Mouse (Mus musculus): ENCODE measurements around the gene Tom1l2. TPM values are rescaled to one million over a fixed set of nuclear protein-coding genes. Genes with fewer than 3 reads are reported as not detected.

Tom1l2 gene
- polyA plus RNA-seq, 1 experiment from 2014 or later, result 6.8 TPM

DNA sequence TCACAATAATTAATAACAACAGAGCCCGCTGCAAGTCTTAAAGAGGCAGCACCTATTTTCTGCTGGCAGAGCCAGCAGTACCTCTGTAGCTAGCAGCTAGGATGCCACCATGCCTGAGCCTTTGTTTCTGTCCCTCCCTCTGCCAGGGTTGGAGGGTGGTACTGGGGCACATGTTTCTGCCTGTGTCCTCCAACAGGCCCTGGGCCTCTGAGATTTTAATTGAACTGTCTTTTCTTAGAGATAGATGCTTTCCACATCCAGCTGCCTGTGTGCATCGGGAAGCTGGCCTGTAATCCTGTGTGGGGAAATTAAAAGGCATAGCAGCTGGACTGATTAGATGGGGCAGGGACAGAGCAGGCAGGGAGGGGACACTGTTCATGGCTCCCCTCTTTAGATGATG is 170.0 kb downstream of the Tom1l2 start:
- Histone ChIP-seq H3K4me3 (ENCODE audit: low read depth, low read length) (no peak overlapping the region), H3K36me3 (ENCODE audit: control insufficient read depth, insufficient read depth) (no peaks in the 10 kb centered on the region), H3K27ac (ENCODE audit: low read length) (no peak overlapping the region), H3K9ac (ENCODE audit: low read depth, low read length) (no peak overlapping the region), H3K4me2 (ENCODE audit: low read depth, low read length) (no peak overlapping the region), H3K27me3 (ENCODE audit: control insufficient read depth, insufficient read depth, low read depth, low read length) (no peaks in the 10 kb centered on the region), H3K4me1 (ENCODE audit: control insufficient read depth, low read depth, low read length) (peaks cover 39% of the 10 kb centered on the region), H3K9me3 (replicated peaks; ENCODE audit: control insufficient read depth, low read length) (no peaks in the 10 kb centered on the region)
- 49% methylated on average over 2 of the region's 2 CpGs for WGBS (ENCODE audit: insufficient replicate concordance)
- no peak for ATAC-seq (ENCODE audit: low read depth)

DNA sequence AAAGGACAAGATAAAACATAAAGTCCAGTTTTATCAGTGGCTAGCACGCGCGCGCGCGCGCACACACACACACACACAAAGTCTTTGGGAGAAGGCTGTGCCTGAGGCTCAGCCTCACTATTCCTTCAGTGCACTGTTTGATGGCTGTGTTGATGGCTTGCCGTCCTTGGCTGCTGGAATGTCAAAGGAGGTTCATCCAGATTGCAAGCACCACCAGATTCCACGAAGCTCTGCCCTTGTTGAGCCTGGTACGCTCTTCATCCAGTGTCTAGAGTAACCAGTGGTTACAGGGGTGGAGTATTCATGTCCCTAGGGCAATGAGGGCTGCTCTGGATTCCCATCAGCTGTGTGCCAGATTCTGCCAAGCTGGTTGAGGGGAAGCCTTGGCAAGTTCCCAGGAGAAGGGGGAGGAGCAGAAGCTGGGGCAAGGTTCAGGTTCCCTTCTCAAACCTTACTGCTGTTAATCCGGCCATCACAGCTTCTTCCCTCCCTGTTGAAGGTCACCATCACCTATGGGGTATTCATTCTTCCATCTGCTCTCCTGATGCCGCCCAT is 170.5 kb downstream of the Tom1l2 start:
- 76% methylated on average over 12 of the region's 12 CpGs for WGBS (ENCODE audit: insufficient replicate concordance)
- H3K27me3 ChIP-seq (ENCODE audit: control insufficient read depth, insufficient read depth, low read depth, low read length), result peaks cover 5% of the 10 kb centered on the region

DNA sequence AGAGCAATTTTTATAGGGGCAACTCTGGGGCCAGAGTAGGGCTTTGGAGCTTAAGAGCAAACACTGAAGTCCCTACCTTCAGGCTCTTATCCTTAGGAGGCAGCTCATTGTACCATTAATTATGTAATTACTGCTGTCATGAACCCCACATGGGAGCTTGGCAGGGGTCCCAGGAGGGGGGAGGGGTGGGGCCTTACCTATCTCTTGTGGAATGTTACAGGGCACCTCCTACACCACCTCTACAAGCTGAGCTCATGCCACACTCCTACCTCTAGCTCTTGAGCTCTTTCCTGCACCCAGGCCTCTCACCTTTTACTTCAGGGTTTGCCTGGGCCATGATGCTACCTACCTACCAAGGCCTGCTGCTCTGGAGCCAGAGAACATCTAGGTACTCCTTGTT is 174.2 kb downstream of the Tom1l2 start:
- Histone ChIP-seq H3K4me1 (ENCODE audit: control insufficient read depth, low read depth, low read length) (peaks cover 47% of the 10 kb centered on the region), H3K9ac (ENCODE audit: low read depth, low read length) (no peak overlapping the region), H3K4me3 (ENCODE audit: low read depth, low read length) (no peak overlapping the region), H3K4me2 (ENCODE audit: low read depth, low read length) (no peak overlapping the region), H3K27ac (ENCODE audit: low read length) (no peak overlapping the region), H3K36me3 (ENCODE audit: control insufficient read depth, insufficient read depth) (no peaks in the 10 kb centered on the region), H3K9me3 (replicated peaks; ENCODE audit: control insufficient read depth, low read length) (no peaks in the 10 kb centered on the region), H3K27me3 (ENCODE audit: control insufficient read depth, insufficient read depth, low read depth, low read length) (peaks cover 13% of the 10 kb centered on the region)
- ATAC-seq (ENCODE audit: low read depth), result no peak

More for the DNA sequence above, 170.5 kb downstream of the Tom1l2 start:
- ATAC-seq (ENCODE audit: low read depth), result no peak
- H3K4me3 ChIP-seq (ENCODE audit: low read depth, low read length), result no peak overlapping the region
- H3K36me3 ChIP-seq (ENCODE audit: control insufficient read depth, insufficient read depth), result no peaks in the 10 kb centered on the region
- no peak overlapping the region for H3K27ac ChIP-seq (ENCODE audit: low read length)
- H3K4me1 ChIP-seq (ENCODE audit: control insufficient read depth, low read depth, low read length), result peaks cover 43% of the 10 kb centered on the region
- no peaks in the 10 kb centered on the region for H3K9me3 ChIP-seq (replicated peaks; ENCODE audit: control insufficient read depth, low read length)
- no peak overlapping the region for H3K9ac ChIP-seq (ENCODE audit: low read depth, low read length)
- H3K4me2 ChIP-seq (ENCODE audit: low read depth, low read length), result no peak overlapping the region

DNA sequence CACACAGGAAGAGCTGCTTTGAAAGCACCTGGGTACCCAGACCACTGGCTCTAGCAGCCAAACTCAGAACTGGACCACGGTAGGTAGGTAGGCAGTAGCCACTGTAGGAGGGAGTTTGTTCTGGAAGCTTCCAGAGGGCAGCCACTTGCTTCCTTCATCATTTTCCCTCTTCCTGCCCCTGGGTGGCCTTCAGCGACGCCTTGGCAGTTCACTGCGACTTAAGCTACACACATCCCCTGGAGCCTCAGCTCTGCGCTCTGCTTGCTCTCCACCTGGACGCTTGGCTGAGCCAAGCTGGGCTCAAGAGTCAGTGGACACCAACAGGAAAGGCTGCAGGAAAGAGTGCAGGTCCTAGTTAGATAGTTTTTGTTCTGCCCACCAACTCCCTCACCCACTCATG is 174.7 kb downstream of the Tom1l2 start:
- Histone ChIP-seq H3K36me3 (ENCODE audit: control insufficient read depth, insufficient read depth) (no peaks in the 10 kb centered on the region), H3K4me3 (ENCODE audit: low read depth, low read length) (no peak overlapping the region), H3K9ac (ENCODE audit: low read depth, low read length) (no peak overlapping the region), H3K27me3 (ENCODE audit: control insufficient read depth, insufficient read depth, low read depth, low read length) (peaks cover 13% of the 10 kb centered on the region), H3K4me1 (ENCODE audit: control insufficient read depth, low read depth, low read length) (peaks cover 47% of the 10 kb centered on the region), H3K4me2 (ENCODE audit: low read depth, low read length) (no peak overlapping the region), H3K27ac (ENCODE audit: low read length) (no peak overlapping the region), H3K9me3 (replicated peaks; ENCODE audit: control insufficient read depth, low read length) (no peaks in the 10 kb centered on the region)
- no peak for ATAC-seq (ENCODE audit: low read depth)
- WGBS (ENCODE audit: insufficient replicate concordance), result 70% methylated on average over 6 of the region's 6 CpGs

DNA sequence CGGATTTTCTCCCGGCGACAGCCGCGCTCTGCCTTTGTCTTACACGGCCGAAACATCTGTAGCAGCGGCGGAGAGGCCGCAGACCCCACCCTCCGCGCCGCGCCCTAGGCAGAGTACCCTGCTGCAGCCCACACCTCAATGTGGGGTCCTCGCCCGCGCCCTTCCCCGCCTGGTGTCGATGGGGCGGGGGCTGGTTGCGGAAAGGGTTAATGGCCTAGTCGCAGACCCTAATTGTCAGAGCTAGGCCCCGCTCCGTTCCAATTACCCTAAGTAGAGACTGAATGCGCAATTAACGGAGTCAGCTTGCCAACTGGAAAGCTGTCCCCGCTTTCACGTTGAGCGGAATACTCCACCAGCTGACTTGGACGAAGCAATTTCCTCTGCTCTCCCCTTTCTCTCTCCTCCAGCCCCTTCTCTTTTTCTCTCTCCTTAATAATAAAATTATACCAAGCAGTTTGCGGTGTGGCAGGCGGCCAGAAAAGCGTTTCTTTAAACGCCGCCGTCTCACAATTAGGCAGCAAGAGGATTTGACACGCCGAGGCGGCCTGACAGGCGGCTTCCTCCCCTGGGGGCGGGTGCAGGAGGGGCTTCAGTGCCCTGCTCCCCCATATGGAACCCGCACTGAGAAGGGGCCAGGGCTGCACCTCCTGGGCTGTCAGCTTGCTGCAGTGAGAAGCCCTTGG is 175.6 kb downstream of the Tom1l2 start:
- no peak for ATAC-seq (ENCODE audit: low read depth)
- Histone ChIP-seq H3K27me3 (ENCODE audit: control insufficient read depth, insufficient read depth, low read depth, low read length) (peaks cover 13% of the 10 kb centered on the region), H3K9ac (ENCODE audit: low read depth, low read length) (peak overlapping the region; percentile 48), H3K9me3 (replicated peaks; ENCODE audit: control insufficient read depth, low read length) (no peaks in the 10 kb centered on the region), H3K4me2 (ENCODE audit: low read depth, low read length) (peak overlapping the region; percentile 98), H3K4me1 (ENCODE audit: control insufficient read depth, low read depth, low read length) (peaks cover 41% of the 10 kb centered on the region), H3K4me3 (ENCODE audit: low read depth, low read length) (peak overlapping the region; percentile 66), H3K36me3 (ENCODE audit: control insufficient read depth, insufficient read depth) (no peaks in the 10 kb centered on the region), H3K27ac (ENCODE audit: low read length) (no peak overlapping the region)
- WGBS (ENCODE audit: insufficient replicate concordance), result 5% methylated on average over 42 of the region's 42 CpGs

Small RNA genes within 50 kb of the gene (microRNA-seq; reads per million reads assigned to microRNA genes)
- gene Gm27711 (not detected), gene Mir6921 (0.74 reads per million), gene Mir6922 (not detected)

Other genes with a start within 250 kb of the Tom1l2 start
- gene Rai1, start 247.9 kb downstream of the Tom1l2 start, polyA plus RNA-seq (2015; fragmentation: Nextera tagmentation; extraction: Ambion mirVana), result 2.8 and 3.7 TPM in 2 replicates
- 42.7 and 51.7 TPM in 2 replicates for gene Srebf1, start 130.3 kb downstream of the Tom1l2 start, polyA plus RNA-seq (2015; fragmentation: Nextera tagmentation; extraction: Ambion mirVana)
- 0.39 and 0.50 TPM in 2 replicates for gene Drc3, start 424 bp upstream of the Tom1l2 start, polyA plus RNA-seq (2015; fragmentation: Nextera tagmentation; extraction: Ambion mirVana)
- 8.5 and 8.7 TPM in 2 replicates for gene Gid4, start 64.2 kb upstream of the Tom1l2 start, polyA plus RNA-seq (2015; fragmentation: Nextera tagmentation; extraction: Ambion mirVana)
- 27.9 and 31.2 TPM in 2 replicates for gene Atpaf2, start 65.6 kb upstream of the Tom1l2 start, polyA plus RNA-seq (2015; fragmentation: Nextera tagmentation; extraction: Ambion mirVana)
- 36.7 and 36.8 TPM in 2 replicates for gene Drg2, start 101.7 kb upstream of the Tom1l2 start, polyA plus RNA-seq (2015; fragmentation: Nextera tagmentation; extraction: Ambion mirVana)
- 0.11 TPM in 2 replicates for gene Myo15, start 116.4 kb upstream of the Tom1l2 start, polyA plus RNA-seq (2015; fragmentation: Nextera tagmentation; extraction: Ambion mirVana)
- gene Alkbh5, start 183.5 kb upstream of the Tom1l2 start, polyA plus RNA-seq (2015; fragmentation: Nextera tagmentation; extraction: Ambion mirVana), result 15.3 and 15.4 TPM in 2 replicates